Mouse (Mus musculus) gastrocnemius, adult 18-20 months (tissue): ENCODE data around the gene 2900011O08Rik. TPM values are rescaled to one million over a fixed set of nuclear protein-coding genes. Genes with fewer than 3 reads are reported as not detected.
"Not testable (repeated sequence)": the region's sequence is repeated elsewhere in the genome, so short reads cannot be mapped to it uniquely, and the experiment has no call there.

Source experiments
- DNase-seq: peaks from one replicate; pipeline ENCODE4 v3.0.0; 2021; ENCODE audit warnings: low spot score
- long read RNA-seq, 2 experiments: library from polyadenylated mRNA; stranded (forward); transcript quantifications; one replicate each; pipeline ENCODE4 v2.0.0; 2021
- total RNA-seq, 2 experiments: library from RNA; stranded (reverse); gene quantifications; 2 replicates each; pipeline ENCODE4 v1.2.3; 2021

The 2900011O08Rik gene
- not detected for total RNA-seq
- long read RNA-seq, experiment 1, result 0 reads
- long read RNA-seq, experiment 2, result 0 reads

- DNase-seq, result no peak
Observed at GRCm38 (mm10) chr16:13986574-13987478, at the start of gene 2900011O08Rik, which contains the start of gene Ifitm7. Gene 2900011O08Rik (plus strand): TSS chr16:13986604. Gene Ifitm7 (minus strand): TSS chr16:13986888.

GRCm38 (mm10) chr16:13940139-13940846 lies 46.1 kb upstream of the 2900011O08Rik start:
- DNase-seq, result no peak

- DNase-seq, result no peak
Observed at GRCm38 (mm10) chr16:13940847-13941395, 45.5 kb upstream of the 2900011O08Rik start.

- DNase-seq, result no peak
Observed at GRCm38 (mm10) chr16:13944178-13944577, 42.2 kb upstream of the 2900011O08Rik start.

GRCm38 (mm10) chr16:13944752-13945151 lies 41.7 kb upstream of the 2900011O08Rik start:
- no peak for DNase-seq

- DNase-seq, result no peak
Observed at GRCm38 (mm10) chr16:13945153-13945552, 41.3 kb upstream of the 2900011O08Rik start.

GRCm38 (mm10) chr16:13946306-13946705 lies 40.1 kb upstream of the 2900011O08Rik start:
- DNase-seq, result no peak

- DNase-seq, result no peak
Observed at GRCm38 (mm10) chr16:13951245-13951644, 35.2 kb upstream of the 2900011O08Rik start.

GRCm38 (mm10) chr16:13962053-13962452 lies 24.4 kb upstream of the 2900011O08Rik start:
- no peak for DNase-seq

- no peak for DNase-seq
Observed at GRCm38 (mm10) chr16:13969096-13969495, 17.3 kb upstream of the 2900011O08Rik start.

- no peak for DNase-seq
Observed at GRCm38 (mm10) chr16:13972051-13972450, 14.4 kb upstream of the 2900011O08Rik start.

GRCm38 (mm10) chr16:13976358-13976896 lies 10.0 kb upstream of the 2900011O08Rik start:
- not testable (repeated sequence) for DNase-seq

- not testable (repeated sequence) for DNase-seq
Observed at GRCm38 (mm10) chr16:13977026-13977425, 9.4 kb upstream of the 2900011O08Rik start.

GRCm38 (mm10) chr16:13981726-13982125 lies 4.7 kb upstream of the 2900011O08Rik start:
- not testable (repeated sequence) for DNase-seq

- DNase-seq, result no peak
Observed at GRCm38 (mm10) chr16:13983161-13983560, 3.2 kb upstream of the 2900011O08Rik start.

- DNase-seq, result no peak
Observed at GRCm38 (mm10) chr16:13986197-13986573, 219 bp upstream of the 2900011O08Rik start.

- no peak for DNase-seq
Observed at GRCm38 (mm10) chr16:13992518-13993248, 6.3 kb downstream of the 2900011O08Rik start.

GRCm38 (mm10) chr16:13994076-13994475 lies 7.7 kb downstream of the 2900011O08Rik start:
- DNase-seq, result no peak

- DNase-seq, result no peak
Observed at GRCm38 (mm10) chr16:13994502-13994901, 8.1 kb downstream of the 2900011O08Rik start.

- peak; percentile 22 for DNase-seq
Observed at GRCm38 (mm10) chr16:14003386-14004130, 17.2 kb downstream of the 2900011O08Rik start.
